Mouse (Mus musculus) heart, embryonic 16.5 days (tissue): ENCODE data around the gene Neu2. TPM values are rescaled to one million over a fixed set of nuclear protein-coding genes. Genes with fewer than 3 reads are reported as not detected.

ENCODE experiments used
- ATAC-seq: fragments of 200-750 bp; cut with Nextera tagmentation; replicated peaks from 2 replicates; pipeline ENCODE4 v1.8.0; 2017; ENCODE audit warnings: moderate number of reproducible peaks; ENCODE audit not compliant: insufficient read depth, low FRiP score; ENCODE audit errors: extremely low read depth
- H3K27ac ChIP-seq: fragments of 300-500 bp; sonication (generic); 2 replicates; pipeline ENCODE4 v1.5.1; 2014; ENCODE audit warnings: mild to moderate bottlenecking, low read length, control low read depth, moderate library complexity
- H3K27me3 ChIP-seq: fragments of 300-500 bp; sonication (generic); 2 replicates; pipeline ENCODE4 v1.6.1; 2014; ENCODE audit warnings: low read length, mixed read lengths; ENCODE audit not compliant: control insufficient read depth, insufficient read depth
- H3K36me3 ChIP-seq: fragments of 300-500 bp; sonication (generic); 2 replicates; pipeline ENCODE4 v1.6.1; 2014; ENCODE audit not compliant: control insufficient read depth, insufficient read depth
- H3K4me1 ChIP-seq: fragments of 300-500 bp; sonication (generic); 2 replicates; pipeline ENCODE4 v1.6.1; 2014; ENCODE audit warnings: low read length, mixed read lengths; ENCODE audit not compliant: control insufficient read depth, insufficient read depth
- H3K4me2 ChIP-seq: fragments of 300-500 bp; sonication (generic); 2 replicates; pipeline ENCODE4 v1.6.1; 2014; ENCODE audit warnings: low read depth, mild to moderate bottlenecking, control low read depth, low read length
- H3K4me3 ChIP-seq: fragments of 300-500 bp; sonication (generic); 2 replicates; pipeline ENCODE4 v1.5.1; 2014; ENCODE audit warnings: mild to moderate bottlenecking, control low read depth, low read length
- H3K9ac ChIP-seq: fragments of 300-500 bp; sonication (generic); 2 replicates; pipeline ENCODE4 v1.6.1; 2014; ENCODE audit warnings: low read length, control low read depth
- H3K9me3 ChIP-seq: fragments of 300-500 bp; sonication (generic); replicated peaks from 2 replicates; pipeline ENCODE4 v1.6.1; 2016; ENCODE audit warnings: low read length; ENCODE audit not compliant: control insufficient read depth
- WGBS: fragments of 180-500 bp; shearing (Covaris S2); extraction: QIAGEN DNeasy Blood & Tissue Kit; methylation state at CpG from one replicate; pipeline ENCODE4 v1.1.7; 2014; 5-methylcytosine and 5-hydroxymethylcytosine counted together
- polyA plus RNA-seq: library from polyadenylated mRNA; unstranded; fragments of >200 nt; fragmentation: Nextera tagmentation; extraction: Ambion mirVana; gene quantifications from 2 replicates; pipeline ENCODE4 v1.2.1, GENCODE M21; 2015

Gene Neu2
- polyA plus RNA-seq, 1 experiment from 2014 or later, result 2.5 TPM

DNA sequence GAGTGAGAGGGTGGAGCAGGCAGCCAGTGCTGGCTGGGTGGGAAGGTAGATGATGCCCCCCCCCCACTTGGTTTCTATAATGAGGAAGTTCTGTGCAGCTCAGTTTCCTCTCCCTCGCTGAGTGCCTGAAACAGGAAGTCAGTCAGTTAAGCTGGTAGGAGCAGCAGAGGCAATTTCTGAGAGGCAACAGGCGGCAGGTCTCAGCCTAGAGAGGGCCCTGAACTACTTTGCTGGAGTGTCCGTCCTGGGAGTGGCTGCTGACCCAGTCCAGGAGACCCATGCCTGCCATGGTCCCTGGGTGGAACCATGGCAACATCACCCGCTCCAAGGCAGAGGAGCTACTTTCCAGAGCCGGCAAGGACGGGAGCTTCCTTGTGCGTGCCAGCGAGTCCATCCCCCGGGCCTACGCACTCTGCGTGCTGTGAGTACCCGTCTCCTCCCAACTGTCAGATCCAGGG is 110.6 kb downstream of the Neu2 start, which contains the start of gene Inpp5d:
Inpp5d (plus strand) TSS at position 102 of the 458 bp plus-strand sequence.
- Histone ChIP-seq H3K4me3 (peak within 1 kb of the TSS; percentile 48), H3K4me1 (peaks cover 2% of the 10 kb centered on the region; the same call in 1 of the 2 replicates), H3K27ac (peak within 1 kb of the TSS; percentile 74), H3K4me2 (peak within 1 kb of the TSS; percentile 58), H3K9me3 (no peaks in the 10 kb centered on the region), H3K9ac (peak within 1 kb of the TSS; percentile 62), H3K36me3 (no peaks in the 10 kb centered on the region), H3K27me3 (no peaks in the 10 kb centered on the region)
- ATAC-seq, result peak; percentile 51; the same call in 1 of the 2 replicates
- 70% methylated on average over 12 of the region's 12 CpGs for WGBS

DNA sequence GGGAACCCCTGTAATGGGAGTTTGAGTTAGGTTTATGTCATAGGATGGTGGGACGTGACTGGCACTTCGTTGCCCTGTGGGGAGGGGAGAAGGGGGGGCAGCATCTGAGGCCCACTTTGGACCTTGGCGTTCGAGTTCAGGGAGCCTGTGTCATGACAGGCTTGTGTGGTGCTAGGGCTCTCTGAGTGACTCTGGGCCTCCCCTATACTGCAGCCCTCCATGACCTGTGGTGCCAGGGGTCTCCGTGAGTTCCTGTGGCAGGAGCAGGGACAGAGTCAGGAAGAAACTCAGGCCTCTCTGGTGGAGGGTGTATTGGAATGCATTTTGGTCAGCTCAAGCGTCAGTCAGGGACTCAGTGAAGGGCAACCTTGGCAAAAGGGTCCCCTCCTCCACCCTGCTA is 111.0 kb downstream of the Neu2 start:
- Histone ChIP-seq H3K36me3 (no peaks in the 10 kb centered on the region), H3K27ac (peak overlapping the region; percentile 74), H3K4me2 (peak overlapping the region; percentile 58), H3K27me3 (no peaks in the 10 kb centered on the region), H3K4me3 (peak overlapping the region; percentile 48), H3K9me3 (no peaks in the 10 kb centered on the region), H3K9ac (peak overlapping the region; percentile 62), H3K4me1 (peaks cover 2% of the 10 kb centered on the region; the same call in 1 of the 2 replicates)
- ATAC-seq, result 0 out of 2 replicates have a peak, but pooled peaks have one; percentile 23
- 61% methylated on average over 6 of the region's 6 CpGs for WGBS

- Histone ChIP-seq H3K27ac (peak overlapping the region; percentile 74; the same call in 1 of the 2 replicates), H3K9me3 (no peaks in the 10 kb centered on the region), H3K9ac (no peak overlapping the region), H3K4me1 (peaks cover 2% of the 10 kb centered on the region; the same call in 1 of the 2 replicates), H3K4me2 (peak overlapping the region; percentile 58), H3K36me3 (no peaks in the 10 kb centered on the region), H3K4me3 (peak overlapping the region; percentile 48), H3K27me3 (no peaks in the 10 kb centered on the region)
- 71% methylated on average over 9 of the region's 9 CpGs for WGBS
- ATAC-seq, result no peak
Observed at GRCm38 (mm10) chr1:87621146-87621857, 111.6 kb downstream of the Neu2 start.

DNA sequence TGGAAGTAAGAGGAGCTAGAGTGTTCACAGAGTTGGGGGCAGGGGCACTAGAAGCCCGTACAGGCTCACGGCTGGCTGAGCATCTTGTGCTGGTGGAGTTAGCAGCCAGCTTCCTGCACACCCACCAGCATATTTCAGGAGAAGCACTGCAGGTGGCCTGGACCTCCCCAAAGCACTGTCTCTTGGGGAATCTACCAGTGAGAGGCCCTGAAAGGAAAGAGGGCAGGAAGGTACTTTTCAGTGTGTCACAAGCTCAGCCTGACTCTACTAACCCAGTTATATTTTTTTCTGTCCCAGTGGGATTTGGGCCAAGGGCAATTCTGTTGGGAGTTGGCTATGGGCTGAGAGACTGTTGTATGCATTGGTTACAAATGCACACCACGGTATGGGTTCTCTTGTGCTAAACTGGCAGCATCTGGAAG is 112.2 kb downstream of the Neu2 start:
- H3K4me2 ChIP-seq, result peak overlapping the region; percentile 58
- H3K27ac ChIP-seq, result no peak overlapping the region
- peak overlapping the region; percentile 9; the same call in 1 of the 2 replicates for H3K4me3 ChIP-seq

DNA sequence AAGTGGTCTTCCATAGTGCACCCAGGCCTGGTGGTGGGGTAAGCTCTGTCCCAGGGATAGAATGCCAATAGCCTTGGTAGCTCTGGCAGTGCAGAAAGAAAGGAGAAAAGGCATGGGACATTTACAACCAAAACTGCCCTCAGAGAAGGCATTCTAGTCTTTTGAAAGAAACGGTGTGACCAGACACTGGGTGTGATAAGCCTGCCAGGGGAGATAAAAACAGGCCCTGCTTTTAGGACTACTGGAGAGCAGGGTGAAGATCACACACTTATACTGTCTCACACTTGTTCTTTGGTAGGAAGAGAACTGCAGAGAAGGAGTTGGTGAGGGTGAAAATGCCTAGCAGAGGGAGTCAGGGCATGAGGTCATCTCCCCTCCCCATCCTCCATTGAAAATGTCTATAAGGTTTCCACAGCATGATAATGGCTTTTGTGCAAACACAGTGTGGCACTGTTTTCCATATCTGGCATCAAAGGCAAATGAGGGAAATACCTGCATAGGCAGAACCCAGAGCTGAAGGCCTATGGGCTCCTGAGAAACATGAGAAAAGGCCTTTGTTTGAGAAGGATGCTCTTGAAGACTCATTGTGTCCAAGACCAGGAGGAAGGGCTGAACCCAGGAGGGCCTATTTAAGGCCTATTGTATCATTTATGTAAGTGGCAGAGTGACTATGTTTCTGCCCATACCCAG is 114.4 kb downstream of the Neu2 start:
- peaks cover 6% of the 10 kb centered on the region; the same call in 1 of the 2 replicates for H3K4me1 ChIP-seq
- no peak for ATAC-seq
- WGBS, result 27% methylated on average over 1 of the region's 1 CpGs

More for the DNA sequence above, 112.2 kb downstream of the Neu2 start:
- peaks cover 6% of the 10 kb centered on the region; the same call in 1 of the 2 replicates for H3K4me1 ChIP-seq
- H3K9me3 ChIP-seq, result no peaks in the 10 kb centered on the region
- no peak for ATAC-seq
- H3K36me3 ChIP-seq, result no peaks in the 10 kb centered on the region
- H3K27me3 ChIP-seq, result no peaks in the 10 kb centered on the region
- WGBS, result 65% methylated on average over 3 of the region's 3 CpGs
- H3K9ac ChIP-seq, result no peak overlapping the region

DNA sequence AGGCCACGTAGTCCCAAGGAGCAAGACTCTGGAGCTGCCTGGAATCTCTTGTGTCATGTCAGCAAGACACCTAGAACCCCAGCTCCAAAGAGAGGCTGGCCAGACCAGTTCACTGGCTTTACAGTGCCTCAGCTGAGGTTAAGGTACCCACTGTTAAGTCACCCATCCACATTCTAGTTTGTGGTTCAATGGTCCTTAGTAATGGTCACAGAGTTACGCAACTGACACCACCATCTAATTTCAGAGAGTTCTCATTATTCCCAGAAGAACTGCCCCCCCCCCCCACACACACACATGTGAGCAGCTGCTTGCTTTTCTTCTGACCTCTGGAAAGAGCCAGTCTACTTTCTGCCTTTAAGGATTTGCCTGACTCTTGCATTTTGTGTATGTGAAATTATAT is 115.1 kb downstream of the Neu2 start:
- Histone ChIP-seq H3K4me2 (no peak overlapping the region), H3K9ac (no peak overlapping the region), H3K36me3 (no peaks in the 10 kb centered on the region), H3K9me3 (no peaks in the 10 kb centered on the region), H3K27ac (no peak overlapping the region), H3K27me3 (no peaks in the 10 kb centered on the region), H3K4me3 (no peak overlapping the region), H3K4me1 (peaks cover 6% of the 10 kb centered on the region; the same call in 1 of the 2 replicates)
- ATAC-seq, result no peak
- WGBS, result 88% methylated on average over 2 of the region's 2 CpGs

More for the DNA sequence above, 114.4 kb downstream of the Neu2 start:
- H3K9me3 ChIP-seq, result no peaks in the 10 kb centered on the region
- H3K27ac ChIP-seq, result no peak overlapping the region
- no peak overlapping the region for H3K4me3 ChIP-seq
- no peak overlapping the region for H3K9ac ChIP-seq
- H3K27me3 ChIP-seq, result no peaks in the 10 kb centered on the region
- no peak overlapping the region for H3K4me2 ChIP-seq
- H3K36me3 ChIP-seq, result no peaks in the 10 kb centered on the region

DNA sequence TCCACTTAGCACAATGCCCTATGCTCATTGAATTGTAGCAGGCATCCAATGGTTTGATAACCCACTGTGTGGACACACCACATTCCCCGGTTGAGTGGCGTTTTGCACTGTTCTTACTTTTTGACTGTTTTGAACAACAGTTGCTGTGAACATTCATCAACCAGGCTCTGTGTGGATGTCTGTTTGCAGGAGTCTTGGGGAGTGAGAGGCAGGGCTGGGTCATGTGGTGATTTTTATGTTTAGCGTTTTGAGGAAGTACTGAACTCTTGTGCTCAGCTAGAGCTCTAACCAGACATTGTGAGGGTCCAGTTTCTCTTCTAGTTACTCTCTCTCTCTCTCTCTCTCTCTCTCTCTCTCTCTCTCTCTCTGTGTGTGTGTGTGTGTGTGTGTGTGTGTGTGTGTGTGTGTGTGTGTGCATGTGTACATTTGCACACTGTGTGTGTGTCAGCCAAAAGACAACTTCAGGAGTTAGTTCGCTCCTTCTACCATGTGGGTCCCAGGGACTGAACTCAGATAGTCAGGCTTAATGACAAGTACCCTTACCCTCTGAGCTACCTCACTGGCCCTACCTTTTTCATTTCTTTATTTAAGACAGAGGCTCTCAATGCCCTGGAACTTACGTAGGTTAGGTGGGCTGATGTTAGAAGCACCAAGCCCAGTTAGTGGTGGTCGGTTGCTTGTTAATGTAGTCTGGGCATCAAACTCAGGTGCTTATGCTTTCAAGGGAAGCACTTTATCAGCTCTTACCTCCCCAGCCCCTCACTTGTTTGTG is 115.8 kb downstream of the Neu2 start:
- WGBS, result 75% methylated on average over 6 of the region's 6 CpGs
- no peaks in the 10 kb centered on the region for H3K27me3 ChIP-seq
- no peaks in the 10 kb centered on the region for H3K9me3 ChIP-seq
- H3K4me1 ChIP-seq, result peaks cover 7% of the 10 kb centered on the region
- ATAC-seq, result no peak
- H3K4me3 ChIP-seq, result no peak overlapping the region
- H3K4me2 ChIP-seq, result no peak overlapping the region
- no peak overlapping the region for H3K27ac ChIP-seq
- H3K36me3 ChIP-seq, result no peaks in the 10 kb centered on the region
- no peak overlapping the region for H3K9ac ChIP-seq

DNA sequence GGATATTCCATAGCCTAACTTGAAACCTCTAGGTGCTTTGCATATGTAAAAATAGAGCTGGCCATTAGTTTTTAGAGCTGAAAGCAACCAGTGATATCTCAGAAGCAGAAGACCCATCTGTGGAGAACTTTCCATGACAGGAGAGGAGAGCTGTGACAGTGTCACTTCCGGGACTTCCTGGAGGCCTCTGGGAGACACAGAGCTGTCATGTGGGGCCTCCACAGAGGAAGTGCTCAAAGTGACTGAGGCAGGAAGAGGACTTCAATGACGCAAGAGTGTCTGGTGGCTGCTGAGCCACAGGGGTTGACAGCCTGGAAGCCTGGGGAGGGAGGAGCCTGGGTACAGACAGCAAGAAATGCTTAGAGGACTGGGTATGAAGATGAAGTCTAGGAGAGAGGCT is 116.7 kb downstream of the Neu2 start:
- Histone ChIP-seq H3K36me3 (no peaks in the 10 kb centered on the region), H3K9me3 (no peaks in the 10 kb centered on the region), H3K4me3 (no peak overlapping the region), H3K4me2 (no peak overlapping the region), H3K4me1 (peaks cover 8% of the 10 kb centered on the region), H3K9ac (no peak overlapping the region), H3K27me3 (no peaks in the 10 kb centered on the region), H3K27ac (peak overlapping the region; percentile 22; the same call in 1 of the 2 replicates)
- WGBS, result 25% methylated on average over 2 of the region's 2 CpGs
- peak; percentile 88 for ATAC-seq
